ENCODE assay signal across 8 mouse cellular contexts in genomic region chr7:35802906-35803595, GRCm38 (mm10). TPM values are rescaled to one million over a fixed set of nuclear protein-coding genes. Genes with fewer than 3 reads are reported as not detected.
DNase-seq lines count a peak whose midpoint lies in the region; ATAC-seq and TF ChIP-seq lines count a peak whose summit lies in the region.

Zfp507 (minus strand) TSS chr7:35803003.

- peaks cover 32% of the 10 kb centered on the region for H3K36me3 ChIP-seq in lung, embryonic 14.5 days (ENCODE audit: insufficient read depth)

- TF ChIP-seq CTCF in lung, embryonic 14.5 days (IDR thresholded peaks at IDR 0.05; ENCODE audit: low read depth) = no peak

- no peaks in the 10 kb centered on the region for H3K4me1 ChIP-seq in lung, embryonic 14.5 days (ENCODE audit: insufficient read depth)

- ATAC-seq in hematopoietic stem cell, adult 5-6 weeks (replicated peaks in 1 of 2; ENCODE audit: insufficient read depth in 1 of 2, low FRiP score in 2 of 2, low TSS enrichment in 1 of 2, low read depth in 1 of 2, poor library complexity in 2 of 2, severe bottlenecking in 2 of 2) = peak; percentile 81 to 82
- peak; percentile 97 for ATAC-seq in lung, embryonic 14.5 days (ENCODE audit: insufficient read depth)

- 20% methylated on average over 26 of the region's 26 CpGs for WGBS in lung, embryonic 14.5 days

- H3K27ac ChIP-seq in lung, embryonic 14.5 days (ENCODE audit: low read depth) = peak within 1 kb of the TSS; percentile 88

- no peaks in the 10 kb centered on the region for H3K9me3 ChIP-seq in lung, embryonic 14.5 days (ENCODE audit: low read depth, low read length)

- peak within 1 kb of the TSS; percentile 84 for H3K4me2 ChIP-seq in lung, embryonic 14.5 days

- H3K9ac ChIP-seq in lung, embryonic 14.5 days = peak within 1 kb of the TSS; percentile 99

- H3K4me3 ChIP-seq in lung, embryonic 14.5 days (ENCODE audit: low read depth, low read length) = peak within 1 kb of the TSS; percentile 92

- no peaks in the 10 kb centered on the region for H3K27me3 ChIP-seq in lung, embryonic 14.5 days (ENCODE audit: insufficient read depth, low read length)

- peak; percentile 91 for DNase-seq in Muller cell, postnatal 12 days (ENCODE audit: inconsistent ontology term)
- DNase-seq in cerebellum, adult 9-10 months = peak; percentile 84
- peak; percentile 91 for DNase-seq in forelimb bud, embryonic 11.5 days (ENCODE audit: low read depth, low spot score)
- DNase-seq in layer of hippocampus, adult 8-10 months (ENCODE audit: low spot score in 2 of 2) = peak; percentile 83
- DNase-seq in lung, embryonic 14.5 days = peak; percentile 96
- peak; percentile 76 for DNase-seq in ovary, adult 18-20 months (ENCODE audit: low spot score)
- DNase-seq in thymus, postnatal 0 days (ENCODE audit: low spot score) = peak; percentile 84

RNA-seq across cellular contexts. Expression of gene Zfp507, which starts in this region (rescaled TPM):
- 24.5 and 31.0 TPM in 2 replicates for total RNA-seq in hematopoietic stem cell, adult 5-6 weeks (2017)
- 10 to 100 TPM; 30.6 to 35.0 (median 33.3) TPM for total RNA-seq in layer of hippocampus, adult 8-10 months (2022)
- 19.0 and 20.6 TPM in 2 replicates for polyA plus RNA-seq in lung, embryonic 14.5 days (2014; fragmentation: Nextera tagmentation; extraction: Ambion mirVana)
- 11.5 and 11.6 TPM in 2 replicates for polyA plus RNA-seq in thymus, postnatal 0 days (2015; fragmentation: Nextera tagmentation; extraction: Ambion mirVana)

Comparison
In these comparisons a context has a peak if more than half of its experiments do, and no peak if none do; other contexts are left out.
1. Peak in every context shown above with its lines: DNase-seq, ATAC-seq, H3K4me3 ChIP-seq and H3K27ac ChIP-seq.